Mouse (Mus musculus) embryonic facial prominence, embryonic 15.5 days (tissue): ENCODE results near the gene Sema4c. TPM values are rescaled to one million over a fixed set of nuclear protein-coding genes. Genes with fewer than 3 reads are reported as not detected.
A peak's percentile ranks its signal among the peaks of the same experiment; 100 is the strongest.

Experiments
- ATAC-seq: fragments of 200-750 bp; cut with Nextera tagmentation; 2 replicates; pipeline ENCODE4 v1.8.0; 2017; ENCODE audit warnings: low read depth, moderate TSS enrichment; ENCODE audit not compliant: insufficient number of reproducible peaks, low FRiP score, low TSS enrichment
- H3K27ac ChIP-seq: fragments of 300-500 bp; sonication (generic); replicated peaks from 2 replicates; pipeline ENCODE4 v1.5.1; 2015; ENCODE audit warnings: mild to moderate bottlenecking, inconsistent platforms
- H3K27me3 ChIP-seq: fragments of 300-500 bp; sonication (generic); 2 replicates; pipeline ENCODE4 v1.6.1; 2015; ENCODE audit warnings: inconsistent platforms
- H3K36me3 ChIP-seq: fragments of 300-500 bp; sonication (generic); 2 replicates; pipeline ENCODE4 v1.6.1; 2015; ENCODE audit warnings: mild to moderate bottlenecking, inconsistent platforms
- H3K4me1 ChIP-seq: fragments of 300-500 bp; sonication (generic); 2 replicates; pipeline ENCODE4 v1.6.1; 2015; ENCODE audit warnings: inconsistent platforms
- H3K4me2 ChIP-seq: fragments of 300-500 bp; sonication (generic); replicated peaks from 2 replicates; pipeline ENCODE4 v1.6.1; 2015; ENCODE audit warnings: mild to moderate bottlenecking, inconsistent platforms
- H3K4me3 ChIP-seq: fragments of 300-500 bp; sonication (generic); replicated peaks from 2 replicates; pipeline ENCODE4 v1.5.1; 2015; ENCODE audit warnings: mild to moderate bottlenecking, inconsistent platforms
- H3K9ac ChIP-seq: fragments of 300-500 bp; sonication (generic); 2 replicates; pipeline ENCODE4 v1.6.1; 2015; ENCODE audit warnings: inconsistent platforms
- H3K9me3 ChIP-seq: fragments of 300-500 bp; sonication (generic); replicated peaks from 2 replicates; pipeline ENCODE4 v1.6.1; 2016; ENCODE audit warnings: inconsistent platforms
- WGBS: fragments of 180-500 bp; shearing (Covaris S2); methylation state at CpG from one replicate; pipeline ENCODE4 v1.1.7; 2015; 5-methylcytosine and 5-hydroxymethylcytosine counted together
- polyA plus RNA-seq: library from polyadenylated mRNA; unstranded; fragments of >200 nt; fragmentation: Nextera tagmentation; extraction: Ambion mirVana; gene quantifications from 2 replicates; pipeline ENCODE4 v1.2.1, GENCODE M21; 2015

Sema4c gene
- polyA plus RNA-seq, 1 experiment from 2014 or later = 18.6 TPM

DNA sequence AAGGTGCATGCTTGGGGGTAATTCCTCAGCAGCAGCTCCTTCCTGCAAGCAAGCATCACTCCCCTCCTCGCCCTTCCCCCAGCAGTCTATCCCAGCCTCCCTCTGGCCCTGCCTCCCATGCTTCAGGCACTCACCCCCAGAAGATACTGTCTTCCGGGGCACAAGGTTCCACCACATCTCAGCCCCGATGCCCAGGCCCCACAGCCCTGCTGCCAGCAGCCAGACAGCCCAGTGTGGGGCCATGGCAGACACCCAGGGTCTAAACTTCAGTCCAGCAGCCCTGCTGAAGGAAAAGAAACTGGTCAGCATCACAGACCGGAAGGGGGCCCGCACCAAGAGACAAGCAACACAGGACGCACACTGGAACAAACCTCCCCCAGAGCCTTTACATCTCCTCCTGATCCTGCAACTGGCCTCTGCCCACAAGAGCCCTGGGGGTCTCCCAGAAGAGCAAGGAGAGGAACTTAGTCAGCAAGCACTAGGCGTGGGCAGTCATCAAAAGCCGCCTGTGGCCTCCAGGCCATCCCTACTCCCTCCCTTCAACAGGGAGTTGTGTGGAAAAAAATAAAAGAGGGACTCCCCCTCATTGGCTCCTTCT, 2.3 kb downstream of the Sema4c start:
- Histone ChIP-seq H3K9me3 (no peaks in the 10 kb centered on the region), H3K4me3 (peak overlapping the region; percentile 95), H3K36me3 (peaks cover 43% of the 10 kb centered on the region), H3K27me3 (no peaks in the 10 kb centered on the region), H3K27ac (peak overlapping the region; percentile 99), H3K4me1 (peaks cover 47% of the 10 kb centered on the region), H3K9ac (peak overlapping the region; percentile 93), H3K4me2 (peak overlapping the region; percentile 89)
- 2% methylated on average over 8 of the region's 8 CpGs for WGBS
- no peak for ATAC-seq

DNA sequence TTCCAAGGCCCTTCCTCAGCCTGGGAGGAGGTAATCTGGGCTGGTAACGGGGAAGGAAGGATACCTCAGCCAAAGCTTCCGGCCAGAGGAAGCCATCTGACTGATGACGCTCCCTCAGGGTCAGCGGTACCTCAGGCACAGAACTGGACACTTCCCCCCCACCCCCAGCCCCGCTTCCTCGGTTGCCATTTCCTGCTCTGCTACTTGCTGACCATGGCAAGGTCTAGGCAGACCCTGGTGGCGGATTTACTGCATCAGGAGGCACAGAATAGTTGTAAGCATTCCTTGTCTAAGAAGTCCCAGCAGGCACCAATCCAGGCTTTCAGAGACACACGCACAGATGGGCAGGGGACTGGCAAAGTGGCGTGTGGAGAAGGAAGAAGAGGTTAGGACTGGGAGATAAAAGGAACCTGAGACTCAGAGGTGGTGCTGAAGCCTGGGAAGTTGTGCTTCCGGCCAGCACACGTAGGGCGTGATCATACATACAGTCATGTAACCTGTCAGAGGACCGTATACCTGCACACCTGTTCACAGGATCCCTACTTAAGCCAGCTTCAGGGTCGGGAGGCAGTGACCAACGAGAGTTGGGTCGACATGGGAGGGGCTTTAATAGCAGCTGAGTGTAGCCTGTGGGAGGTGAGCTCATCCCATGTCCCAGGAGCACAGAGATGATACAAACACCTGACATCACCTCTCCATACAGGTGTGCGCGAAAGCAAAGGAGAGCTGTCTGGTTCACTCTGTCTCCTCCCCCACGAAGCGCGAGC, 3.3 kb downstream of the Sema4c start:
- Histone ChIP-seq H3K27me3 (no peaks in the 10 kb centered on the region), H3K27ac (peak overlapping the region; percentile 99), H3K9ac (no peak overlapping the region), H3K4me1 (peaks cover 54% of the 10 kb centered on the region), H3K4me3 (peak overlapping the region; percentile 95), H3K36me3 (peaks cover 53% of the 10 kb centered on the region), H3K4me2 (peak overlapping the region; percentile 89), H3K9me3 (no peaks in the 10 kb centered on the region)
- WGBS = 62% methylated on average over 21 of the region's 21 CpGs
- no peak for ATAC-seq

DNA sequence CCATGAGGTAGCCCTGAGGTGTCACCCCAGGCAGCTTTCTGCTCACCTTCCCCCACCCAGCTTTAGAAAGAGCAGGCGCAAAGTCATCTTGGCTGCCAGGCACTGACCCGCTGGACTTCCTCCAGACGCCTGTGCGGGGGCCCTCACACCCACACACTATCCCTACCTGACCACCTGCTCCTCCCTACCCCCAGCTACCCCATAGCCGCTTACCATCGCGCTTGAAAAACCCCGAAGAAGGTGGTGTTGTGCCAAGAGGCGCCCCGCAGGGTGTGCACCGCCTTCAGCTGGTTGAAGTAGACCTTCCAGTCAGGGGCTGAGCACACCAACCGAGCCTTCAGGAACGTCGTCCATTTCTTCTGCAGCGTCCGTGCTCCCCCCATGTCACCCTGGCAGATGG, 5.6 kb downstream of the Sema4c start:
- peaks cover 62% of the 10 kb centered on the region for H3K4me1 ChIP-seq
- no peak overlapping the region for H3K4me2 ChIP-seq
- no peaks in the 10 kb centered on the region for H3K9me3 ChIP-seq
- ATAC-seq = no peak
- 87% methylated on average over 16 of the region's 16 CpGs for WGBS
- peaks cover 66% of the 10 kb centered on the region for H3K36me3 ChIP-seq
- H3K27ac ChIP-seq = no peak overlapping the region
- H3K4me3 ChIP-seq = no peak overlapping the region
- H3K27me3 ChIP-seq = no peaks in the 10 kb centered on the region
- no peak overlapping the region for H3K9ac ChIP-seq

DNA sequence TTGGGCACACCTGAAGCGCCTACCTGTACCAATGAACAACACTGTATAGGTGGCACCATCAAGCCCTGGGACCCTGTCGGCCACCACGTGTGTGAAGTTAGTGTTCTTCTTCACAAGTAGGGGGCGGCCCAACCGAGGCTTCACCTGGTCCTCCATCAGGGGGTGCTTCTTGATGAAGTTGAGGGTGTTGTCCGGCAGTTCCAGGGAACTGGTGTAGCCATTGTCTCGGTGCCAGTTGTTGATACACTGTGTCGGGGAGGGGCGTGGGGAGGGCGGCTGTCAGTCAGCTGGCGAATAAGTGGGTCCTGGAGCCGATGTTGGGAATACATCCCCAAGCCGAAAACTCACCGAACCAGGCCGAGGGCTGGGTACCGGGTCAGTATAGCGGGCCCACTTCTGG, 6.2 kb downstream of the Sema4c start:
- WGBS = 85% methylated on average over 17 of the region's 17 CpGs
- H3K9me3 ChIP-seq = no peaks in the 10 kb centered on the region
- no peak overlapping the region for H3K4me3 ChIP-seq
- H3K27ac ChIP-seq = no peak overlapping the region
- no peak overlapping the region for H3K4me2 ChIP-seq
- no peaks in the 10 kb centered on the region for H3K27me3 ChIP-seq
- H3K36me3 ChIP-seq = peaks cover 66% of the 10 kb centered on the region
- no peak overlapping the region for H3K9ac ChIP-seq
- H3K4me1 ChIP-seq = peaks cover 65% of the 10 kb centered on the region
- no peak for ATAC-seq

DNA sequence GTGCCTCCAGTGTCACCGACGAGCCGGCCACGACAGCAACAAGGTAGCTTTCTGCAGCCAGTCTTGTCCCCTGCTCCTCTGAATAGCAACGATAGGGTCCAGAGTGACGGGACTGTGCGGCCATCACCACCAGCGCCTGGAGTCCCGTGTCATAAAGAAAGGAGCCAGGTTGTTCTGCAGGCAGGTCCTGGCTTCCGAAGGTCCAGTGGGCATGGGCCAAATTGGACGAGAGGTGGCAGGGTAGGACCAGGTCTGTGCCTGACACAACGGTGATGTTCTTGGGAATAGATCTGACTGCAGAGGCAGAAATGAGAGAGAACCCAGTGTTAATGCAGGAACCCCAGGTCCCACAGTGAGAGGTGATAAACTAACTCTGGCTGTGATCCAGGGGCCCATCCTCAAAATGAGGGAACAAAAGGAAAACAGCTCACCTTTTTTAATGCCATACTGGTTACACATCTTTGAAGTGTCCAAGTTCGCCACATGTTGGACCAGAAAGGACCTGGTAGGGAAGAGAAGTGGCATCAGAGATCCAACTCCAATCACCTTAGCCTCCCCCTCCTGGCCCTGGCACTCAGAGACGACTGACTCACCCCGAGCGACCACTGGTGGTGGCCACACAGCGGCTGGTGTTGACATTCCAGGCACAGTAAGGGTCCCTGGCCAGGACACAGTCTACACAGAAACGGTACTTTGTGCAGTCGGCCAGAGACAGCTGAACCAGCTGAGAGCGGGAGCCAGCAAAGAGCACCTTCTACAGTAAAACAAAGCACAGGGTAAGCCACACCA, 7.9 kb downstream of the Sema4c start:
- no peak for ATAC-seq
- no peak overlapping the region for H3K4me2 ChIP-seq
- H3K4me1 ChIP-seq = peaks cover 65% of the 10 kb centered on the region
- no peaks in the 10 kb centered on the region for H3K27me3 ChIP-seq
- no peaks in the 10 kb centered on the region for H3K9me3 ChIP-seq
- no peak overlapping the region for H3K9ac ChIP-seq
- 81% methylated on average over 20 of the region's 20 CpGs for WGBS
- H3K36me3 ChIP-seq = peaks cover 66% of the 10 kb centered on the region
- H3K4me3 ChIP-seq = no peak overlapping the region
- H3K27ac ChIP-seq = 0 out of 2 replicates have a peak overlapping the region, but pooled peaks have one; percentile 81

- Histone ChIP-seq H3K36me3 (peaks cover 60% of the 10 kb centered on the region), H3K9ac (0 out of 2 replicates have a peak overlapping the region, but pooled peaks have one; percentile 6), H3K4me2 (peak overlapping the region; percentile 12; the same call in 1 of the 2 replicates), H3K4me1 (peaks cover 57% of the 10 kb centered on the region), H3K27ac (peak overlapping the region; percentile 81; the same call in 1 of the 2 replicates), H3K9me3 (no peaks in the 10 kb centered on the region), H3K4me3 (no peak overlapping the region), H3K27me3 (no peaks in the 10 kb centered on the region)
- no peak for ATAC-seq
- 70% methylated on average over 18 of the region's 18 CpGs for WGBS
Observed at GRCm38 (mm10) chr1:36549491-36549890, 8.7 kb downstream of the Sema4c start.

- Histone ChIP-seq H3K4me2 (peak overlapping the region; percentile 12; the same call in 1 of the 2 replicates), H3K27me3 (no peaks in the 10 kb centered on the region), H3K27ac (peak overlapping the region; percentile 81), H3K4me3 (no peak overlapping the region), H3K36me3 (peaks cover 52% of the 10 kb centered on the region), H3K4me1 (peaks cover 50% of the 10 kb centered on the region), H3K9me3 (no peaks in the 10 kb centered on the region), H3K9ac (no peak overlapping the region)
- no peak for ATAC-seq
- 19% methylated on average over 8 of the region's 8 CpGs for WGBS
Observed at GRCm38 (mm10) chr1:36548771-36549170, 9.4 kb downstream of the Sema4c start.

GRCm38 (mm10) chr1:36547981-36548598, 10.1 kb downstream of the Sema4c start:
- 20% methylated on average over 9 of the region's 9 CpGs for WGBS
- Histone ChIP-seq H3K27ac (peak overlapping the region; percentile 81), H3K27me3 (no peaks in the 10 kb centered on the region), H3K4me2 (no peak overlapping the region), H3K4me3 (no peak overlapping the region), H3K36me3 (peaks cover 45% of the 10 kb centered on the region), H3K9me3 (no peaks in the 10 kb centered on the region), H3K4me1 (peaks cover 50% of the 10 kb centered on the region), H3K9ac (no peak overlapping the region)
- no peak for ATAC-seq

- Histone ChIP-seq H3K4me3 (peak within 1 kb of the TSS; percentile 76), H3K4me2 (peak within 1 kb of the TSS; percentile 69), H3K27me3 (no peaks in the 10 kb centered on the region), H3K27ac (peak within 1 kb of the TSS; percentile 81), H3K9ac (peak within 1 kb of the TSS; percentile 68), H3K36me3 (peaks cover 42% of the 10 kb centered on the region), H3K9me3 (no peaks in the 10 kb centered on the region), H3K4me1 (peaks cover 50% of the 10 kb centered on the region)
- peak; percentile 95 for ATAC-seq
- WGBS = under 1% methylated on average over 43 of the region's 43 CpGs
Observed at GRCm38 (mm10) chr1:36546888-36547471, 11.2 kb downstream of the Sema4c start, which contains the start of gene Ankrd39. Gene Ankrd39 (minus strand): TSS chr1:36547445.

DNA sequence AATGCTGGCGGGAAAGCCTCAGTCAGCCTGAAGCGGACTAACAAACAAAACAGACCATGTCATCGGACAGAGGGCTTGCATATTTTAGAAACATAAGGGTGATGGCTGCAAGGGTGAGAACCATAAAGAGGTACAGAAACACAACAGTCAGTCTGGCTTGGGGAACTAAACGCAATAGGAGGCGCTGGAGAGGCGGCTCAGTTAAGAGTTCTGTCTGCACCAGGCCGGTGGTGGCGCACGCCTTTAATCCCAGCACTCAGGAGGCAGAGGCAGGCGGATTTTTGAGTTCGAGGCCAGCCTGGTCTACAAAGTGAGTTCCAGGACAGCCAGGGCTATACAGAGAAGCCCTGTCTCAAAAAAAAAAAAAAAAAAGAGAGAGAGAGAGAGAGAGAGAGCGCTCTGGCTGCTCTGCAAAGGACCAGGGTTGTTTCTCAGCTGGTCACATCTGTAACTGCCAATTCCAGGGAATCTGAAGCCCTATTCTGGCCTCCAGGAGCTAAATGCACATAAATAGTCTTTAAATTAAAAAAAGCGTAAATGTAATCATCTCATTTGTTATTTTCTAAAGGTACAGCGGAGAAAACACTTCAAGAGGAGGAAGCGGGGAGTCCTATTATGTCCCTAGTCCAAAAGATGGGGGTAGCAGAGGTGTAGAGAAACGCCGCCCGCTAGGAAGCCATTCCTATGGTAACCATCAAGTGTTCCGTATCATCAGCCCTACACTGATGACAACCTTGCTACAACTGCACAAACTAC, 12.1 kb downstream of the Sema4c start:
- Histone ChIP-seq H3K27me3 (no peaks in the 10 kb centered on the region), H3K9ac (no peak overlapping the region), H3K9me3 (no peaks in the 10 kb centered on the region), H3K4me1 (peaks cover 50% of the 10 kb centered on the region), H3K4me2 (peak overlapping the region; percentile 69), H3K36me3 (peaks cover 41% of the 10 kb centered on the region), H3K4me3 (peak overlapping the region; percentile 76), H3K27ac (no peak overlapping the region)
- no peak for ATAC-seq
- 65% methylated on average over 19 of the region's 19 CpGs for WGBS
